Mouse (Mus musculus) testis, adult 2 months (tissue): ENCODE data around the gene Anln. TPM values are rescaled to one million over a fixed set of nuclear protein-coding genes. Genes with fewer than 3 reads are reported as not detected.

Experiments
- H3K27ac ChIP-seq: fragments of 200-500 bp; 2 replicates; pipeline ENCODE4 v1.5.1; 2012; ENCODE audit warnings: low read depth, low read length; ENCODE audit not compliant: control insufficient read depth, insufficient read depth
- H3K27me3 ChIP-seq: fragments of 200-500 bp; 2 replicates; pipeline ENCODE4 v1.6.1; 2012; ENCODE audit warnings: mild to moderate bottlenecking, low read length, moderate library complexity; ENCODE audit not compliant: control insufficient read depth, insufficient read depth
- H3K36me3 ChIP-seq: fragments of 200-500 bp; 2 replicates; pipeline ENCODE4 v1.6.1; 2012; ENCODE audit warnings: mild to moderate bottlenecking, low read length; ENCODE audit not compliant: control insufficient read depth, insufficient read depth
- H3K4me1 ChIP-seq: fragments of 200-500 bp; 2 replicates; pipeline ENCODE4 v1.6.1; 2012; ENCODE audit warnings: low read length; ENCODE audit not compliant: control insufficient read depth, insufficient read depth
- H3K4me3 ChIP-seq: fragments of 200-500 bp; 2 replicates; pipeline ENCODE4 v1.5.1; 2012; ENCODE audit warnings: low read depth, mild to moderate bottlenecking, low read length, moderate library complexity, mixed read lengths; ENCODE audit not compliant: control insufficient read depth
- CTCF ChIP-seq: fragments of 200-500 bp; IDR thresholded peaks from 2 replicates; pipeline ENCODE4 v1.5.1; 2012; ENCODE audit warnings: low read depth, mild to moderate bottlenecking, inconsistent platforms, low read length, moderate library complexity; ENCODE audit not compliant: control insufficient read depth, insufficient read depth, insufficient replicate concordance
- POLR2A ChIP-seq: fragments of 200-500 bp; IDR thresholded peaks from 2 replicates; pipeline ENCODE4 v1.6.1; 2012; ENCODE audit warnings: low read depth, mild to moderate bottlenecking, inconsistent platforms, low read length, moderate library complexity; ENCODE audit not compliant: control insufficient read depth
- polyA plus RNA-seq: library from polyadenylated mRNA; depleted of rRNA; stranded (reverse); fragments of >200 nt; gene quantifications from 2 replicates; pipeline ENCODE4 v1.2.3, GENCODE M21; 2012; rRNA removed

The Anln gene
- 5.1 and 6.3 TPM in 2 replicates for polyA plus RNA-seq

DNA sequence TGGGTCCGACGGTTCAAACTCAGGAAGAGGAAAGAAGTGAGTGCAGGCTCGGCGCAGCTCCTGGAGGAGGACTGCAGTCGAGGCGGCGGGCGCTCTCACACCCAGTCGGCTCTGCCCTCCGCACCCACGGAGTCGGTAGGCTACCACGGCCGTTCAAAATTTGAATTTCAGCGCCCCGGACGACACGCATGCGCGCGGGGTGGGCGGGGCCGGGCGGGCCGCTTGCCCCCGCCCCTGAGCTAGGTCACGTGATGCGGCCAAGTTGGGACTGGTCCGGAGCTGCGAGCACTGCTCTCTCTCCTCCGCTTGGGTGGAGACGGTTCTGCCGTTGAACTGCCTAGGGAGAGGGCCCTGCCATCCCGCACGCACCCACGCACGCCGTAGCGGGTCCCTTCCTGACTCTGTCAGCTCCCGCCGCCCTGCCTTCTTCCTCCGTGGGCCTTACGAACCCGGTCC is at the start of gene Anln:
Gene Anln (minus strand): TSS at position 168 of the 456 bp plus-strand sequence.
- peak; percentile 99 for TF ChIP-seq POLR2A
- no peak for TF ChIP-seq CTCF
- Histone ChIP-seq H3K27ac (peak within 1 kb of the TSS; percentile 100), H3K27me3 (no peaks in the 10 kb centered on the region), H3K4me3 (peak within 1 kb of the TSS; percentile 98), H3K4me1 (peaks cover 4% of the 10 kb centered on the region; the same call in 1 of the 2 replicates), H3K36me3 (no peaks in the 10 kb centered on the region; the same call in 1 of the 2 replicates)

DNA sequence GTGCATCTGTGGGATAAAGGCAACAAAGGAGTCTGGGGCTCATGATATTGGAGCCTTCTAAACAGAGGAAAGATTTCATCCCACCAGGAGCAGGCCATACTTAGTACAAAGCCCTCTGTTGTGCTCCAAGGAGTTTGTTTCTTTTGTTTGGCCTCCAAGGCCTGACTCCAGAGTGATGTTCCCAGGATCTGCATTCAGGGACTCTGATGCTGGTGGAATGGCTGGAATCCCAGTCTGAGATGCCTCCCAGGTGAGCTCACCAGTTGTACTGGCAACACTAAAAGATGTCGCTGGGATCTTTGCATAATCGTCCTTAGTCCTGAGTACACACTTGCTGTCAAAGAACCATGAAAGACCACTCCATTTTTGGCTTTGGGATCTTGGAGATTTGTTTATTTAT is 45.1 kb upstream of the Anln start:
- no peaks in the 10 kb centered on the region for H3K27me3 ChIP-seq
- H3K27ac ChIP-seq = no peak overlapping the region
- peaks cover 2% of the 10 kb centered on the region for H3K36me3 ChIP-seq
- no peaks in the 10 kb centered on the region for H3K4me1 ChIP-seq
- no peak overlapping the region for H3K4me3 ChIP-seq
- TF ChIP-seq POLR2A (no peak), CTCF (no peak)

DNA sequence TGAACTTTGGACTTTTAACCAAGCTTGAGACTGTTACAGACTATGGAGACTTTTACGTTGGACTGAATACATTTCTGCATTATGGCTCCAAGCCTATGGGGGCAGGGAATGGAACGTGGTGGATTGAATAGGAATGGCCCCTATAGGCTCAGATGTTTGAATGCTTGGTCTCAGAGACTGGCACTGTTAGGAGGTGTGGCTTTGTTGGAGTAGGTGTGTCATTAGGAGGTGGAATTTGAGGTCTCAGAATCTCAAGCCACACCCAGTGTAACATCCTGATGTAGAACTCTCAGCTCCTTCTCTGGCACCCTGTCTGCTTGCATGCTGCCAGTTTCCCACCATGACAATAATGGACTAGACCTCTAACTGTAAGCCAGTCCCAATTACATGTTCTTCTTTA is 44.2 kb upstream of the Anln start:
- Histone ChIP-seq H3K4me1 (no peaks in the 10 kb centered on the region), H3K4me3 (no peak overlapping the region), H3K36me3 (peaks cover 1% of the 10 kb centered on the region), H3K27ac (no peak overlapping the region), H3K27me3 (no peaks in the 10 kb centered on the region)
- TF ChIP-seq CTCF (no peak), POLR2A (no peak)

DNA sequence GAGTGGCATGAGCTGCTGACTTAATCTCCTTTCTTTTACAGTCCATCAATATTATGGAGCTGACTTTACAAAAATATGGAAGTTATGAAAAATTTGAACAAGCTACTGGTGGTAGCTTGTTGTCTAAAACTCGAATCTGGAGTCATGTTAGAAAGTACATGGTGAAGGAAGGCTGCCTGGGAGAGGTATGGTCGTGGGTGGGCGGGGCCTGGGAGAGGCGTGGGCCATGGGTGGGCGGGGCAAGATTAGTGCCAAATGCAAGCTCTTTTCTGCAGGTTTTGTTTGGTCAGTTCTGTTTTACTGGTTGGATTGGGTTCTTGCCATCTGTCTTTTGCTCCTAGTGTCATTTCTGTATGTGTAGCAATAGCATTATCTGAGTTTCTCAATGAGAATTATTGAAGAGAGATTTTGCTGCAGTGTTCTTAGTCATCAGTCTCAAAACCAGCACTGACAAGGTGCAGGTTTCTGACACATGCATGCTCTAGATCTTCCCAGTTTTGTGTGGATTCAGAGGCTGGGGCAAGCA is 41.4 kb upstream of the Anln start:
- Histone ChIP-seq H3K4me3 (no peak overlapping the region), H3K4me1 (no peaks in the 10 kb centered on the region), H3K27me3 (no peaks in the 10 kb centered on the region), H3K27ac (no peak overlapping the region), H3K36me3 (peaks cover under 1% of the 10 kb centered on the region; the same call in 1 of the 2 replicates)
- TF ChIP-seq POLR2A = no peak
- no peak for TF ChIP-seq CTCF

DNA sequence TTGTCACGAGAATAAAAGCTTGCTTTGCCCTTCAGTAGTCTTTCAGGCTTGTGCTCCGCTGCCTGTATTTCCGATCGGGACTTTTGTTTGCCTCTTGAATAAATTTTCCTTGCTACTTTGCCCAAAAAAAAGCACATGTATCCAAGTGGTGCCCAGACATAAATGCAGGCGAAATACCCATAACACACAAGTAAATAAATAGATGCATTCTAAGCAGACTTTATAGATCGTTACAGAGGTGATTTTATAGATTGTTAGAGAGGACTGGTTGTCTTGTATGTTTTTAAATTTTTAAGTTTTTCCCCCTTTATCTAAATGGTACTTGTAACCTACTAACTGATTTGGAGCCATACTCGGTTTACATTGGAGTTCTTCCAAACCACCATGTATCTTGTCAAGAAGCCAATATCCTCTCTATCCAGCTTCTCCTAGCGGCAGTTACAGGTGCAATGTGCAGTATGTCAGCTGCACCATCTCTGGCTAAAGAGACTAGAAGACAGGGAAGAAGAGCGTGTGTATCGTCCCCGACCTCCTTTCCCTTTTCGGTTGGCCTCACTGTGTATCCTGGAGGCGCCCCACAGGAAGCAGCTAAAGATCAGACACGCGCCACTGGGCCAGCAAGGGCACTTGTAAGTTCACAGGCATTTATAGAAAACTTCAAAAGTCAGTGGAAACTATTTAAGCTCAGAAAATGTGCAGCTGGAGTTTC is 40.7 kb upstream of the Anln start:
- TF ChIP-seq POLR2A (no peak), CTCF (no peak)
- Histone ChIP-seq H3K27me3 (no peaks in the 10 kb centered on the region), H3K4me1 (no peaks in the 10 kb centered on the region), H3K4me3 (no peak overlapping the region), H3K36me3 (no peaks in the 10 kb centered on the region; the same call in 1 of the 2 replicates), H3K27ac (no peak overlapping the region; the same call in 1 of the 2 replicates)

DNA sequence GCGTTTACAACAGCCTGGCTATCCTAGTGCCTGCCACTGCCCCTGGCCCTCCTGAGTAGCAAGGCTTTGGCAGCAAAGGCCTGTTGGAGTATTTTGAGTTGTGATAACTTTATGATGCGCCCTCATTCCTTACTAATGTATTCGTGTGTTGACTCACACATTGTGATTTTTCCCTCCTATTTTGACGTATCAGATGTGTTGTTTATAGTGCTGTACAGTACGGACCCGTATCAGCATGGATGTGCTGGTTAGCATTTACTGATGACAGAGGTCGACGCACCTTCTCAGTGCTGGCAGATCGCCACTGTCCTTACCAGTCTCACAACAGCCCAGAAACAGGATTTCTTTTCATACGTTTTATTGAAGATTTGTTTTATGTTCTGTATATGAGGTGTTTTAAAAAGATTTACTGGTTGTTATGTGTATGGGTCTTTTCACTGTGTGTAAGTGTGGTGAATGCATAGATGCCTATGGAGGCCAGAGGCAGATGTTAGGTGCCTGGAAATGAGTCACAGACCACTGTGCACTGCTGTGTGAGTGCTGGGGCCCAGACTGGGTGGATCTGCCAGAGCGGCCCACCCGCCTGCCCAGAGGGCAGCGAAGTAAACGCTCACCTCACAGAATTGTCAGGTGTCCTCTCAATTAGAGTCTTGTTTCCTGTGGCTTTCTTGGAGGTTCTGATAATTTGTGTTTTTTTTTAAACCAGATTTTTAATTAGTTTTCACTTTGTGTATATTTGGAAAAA is 39.9 kb upstream of the Anln start:
- no peaks in the 10 kb centered on the region for H3K27me3 ChIP-seq
- TF ChIP-seq CTCF (no peak), POLR2A (no peak)
- no peak overlapping the region for H3K4me3 ChIP-seq
- H3K27ac ChIP-seq = no peak overlapping the region
- no peaks in the 10 kb centered on the region for H3K4me1 ChIP-seq
- H3K36me3 ChIP-seq = no peaks in the 10 kb centered on the region; the same call in 1 of the 2 replicates
